Mouse (Mus musculus): ENCODE results near the gene BC048562.

The BC048562 gene

DNA sequence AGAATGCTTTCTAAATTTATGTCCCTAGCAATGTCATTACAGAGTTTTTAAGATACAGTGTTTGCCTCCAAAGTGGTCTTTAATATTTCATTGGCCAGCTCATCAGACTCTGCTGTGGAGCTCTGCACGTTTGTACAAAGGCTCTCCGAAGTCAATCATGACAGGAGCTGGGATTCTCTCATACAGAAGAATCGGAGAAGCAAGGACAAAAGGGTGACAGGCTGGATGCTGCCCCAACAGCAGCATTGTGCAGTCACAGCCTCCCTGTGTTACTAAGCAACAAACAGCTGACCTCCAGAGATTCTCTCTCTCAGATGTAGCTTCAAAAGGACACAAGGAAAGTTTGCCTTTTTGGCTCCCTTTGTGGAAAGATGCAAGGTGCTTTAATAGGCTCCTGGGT is at the start of gene BC048562:
Gene BC048562 (plus strand): TSS at position 301 of the 400 bp plus-strand sequence.
- DNase-seq, result no peak

DNA sequence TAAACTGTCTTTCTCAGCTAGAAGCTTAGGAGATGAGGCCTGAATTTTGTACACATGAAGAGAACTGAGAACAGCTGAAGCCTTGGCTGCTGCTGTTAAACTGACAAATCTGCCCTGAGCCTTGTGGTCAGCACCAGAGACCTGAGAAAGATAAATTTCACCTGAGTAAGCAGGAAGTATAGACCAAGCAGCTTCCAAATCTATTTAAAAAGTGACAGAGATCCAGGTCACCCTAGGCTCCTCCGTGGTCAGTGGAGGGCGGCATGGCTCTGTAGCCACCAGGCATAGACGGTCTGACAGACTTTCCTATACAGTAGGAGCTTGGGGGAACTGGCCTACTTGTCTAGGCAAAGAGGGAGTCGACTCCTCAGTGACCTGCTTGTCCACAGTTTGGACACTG is 49.5 kb upstream of the BC048562 start:
- DNase-seq, result no peak

DNA sequence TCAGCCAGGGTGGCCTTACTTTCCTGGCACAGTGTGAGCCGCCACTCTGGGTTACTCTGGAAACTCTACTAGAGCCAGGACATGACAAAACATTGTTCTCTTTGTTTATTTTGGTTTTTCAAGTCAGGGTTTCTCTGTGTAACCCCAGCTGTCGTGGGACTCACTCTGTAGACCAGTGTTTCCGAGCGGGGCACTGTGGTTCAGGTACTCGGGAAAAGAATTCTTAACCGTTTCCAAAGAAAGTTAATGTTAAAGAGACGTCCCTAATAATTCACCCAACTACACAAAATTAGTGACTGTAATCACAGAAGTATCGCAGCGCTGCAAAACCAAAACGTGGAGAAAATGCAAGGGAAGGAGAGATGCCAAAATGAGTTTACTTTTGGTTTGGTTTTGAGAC is 47.7 kb upstream of the BC048562 start:
- no peak for DNase-seq

DNA sequence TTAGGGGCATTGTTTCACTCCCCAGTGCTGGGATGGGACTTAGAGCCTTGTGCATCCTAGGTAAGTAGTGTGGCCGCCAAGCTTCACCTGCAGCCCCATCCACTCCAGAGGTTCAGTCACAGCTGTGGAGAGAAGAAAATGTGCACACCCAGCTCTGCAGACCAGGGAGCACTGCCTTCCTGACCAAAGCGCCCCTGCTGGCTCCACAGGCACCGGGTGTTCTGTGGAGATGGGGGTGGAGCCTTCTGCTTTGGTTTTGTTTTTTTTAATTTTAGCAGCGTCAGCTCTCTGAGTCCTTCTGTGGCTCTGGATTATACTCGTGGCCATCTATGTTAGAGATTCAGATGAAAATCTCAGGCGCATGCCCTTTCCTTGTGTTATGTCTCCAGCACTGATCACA is 47.1 kb upstream of the BC048562 start:
- DNase-seq, result peak; percentile 32 to 56

DNA sequence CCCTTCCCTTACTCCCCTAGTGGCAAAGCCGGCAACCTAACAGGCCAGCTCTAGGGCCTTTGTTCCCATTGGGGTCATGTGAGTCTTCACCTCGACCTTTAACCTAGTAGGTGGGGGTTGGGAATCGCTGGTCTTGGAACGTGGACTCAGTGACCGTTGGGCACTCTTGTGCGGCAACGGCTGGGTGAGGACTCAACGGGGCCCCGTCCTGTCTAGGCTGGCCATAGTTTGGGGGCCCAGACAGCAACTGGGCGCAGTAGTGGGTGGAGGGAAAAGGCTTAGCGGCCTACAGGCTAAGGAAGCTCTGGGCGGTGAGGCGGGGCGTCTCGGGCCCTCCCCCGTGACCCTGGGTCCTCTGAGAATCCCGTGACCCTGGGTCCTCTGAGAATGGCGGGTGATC is 43.6 kb upstream of the BC048562 start, which contains the start of gene 1700102P08Rik:
Gene 1700102P08Rik (plus strand): TSS at position 130 of the 400 bp plus-strand sequence.
- peak; percentile 73 to 85 for DNase-seq

DNA sequence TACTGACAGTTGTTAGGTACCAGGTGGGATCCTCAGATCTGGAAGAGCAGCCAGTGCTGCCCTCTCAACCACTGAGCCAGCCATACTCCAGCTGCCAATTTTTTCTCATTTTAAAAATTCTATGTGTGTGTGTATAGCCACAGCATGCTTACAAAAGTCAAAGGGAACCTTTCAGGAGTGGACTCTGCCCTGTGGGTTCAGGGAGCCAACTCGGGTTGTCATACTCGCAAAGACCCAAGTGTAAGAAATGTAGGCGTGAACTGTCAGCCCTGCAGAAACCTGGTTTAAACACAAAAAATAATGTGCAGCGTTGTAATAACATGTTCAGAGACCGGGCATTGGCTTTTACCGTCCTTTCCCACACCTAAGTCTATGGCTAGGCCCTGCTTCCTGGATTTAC is 42.1 kb upstream of the BC048562 start:
- DNase-seq, result peak; percentile 35 to 65

DNA sequence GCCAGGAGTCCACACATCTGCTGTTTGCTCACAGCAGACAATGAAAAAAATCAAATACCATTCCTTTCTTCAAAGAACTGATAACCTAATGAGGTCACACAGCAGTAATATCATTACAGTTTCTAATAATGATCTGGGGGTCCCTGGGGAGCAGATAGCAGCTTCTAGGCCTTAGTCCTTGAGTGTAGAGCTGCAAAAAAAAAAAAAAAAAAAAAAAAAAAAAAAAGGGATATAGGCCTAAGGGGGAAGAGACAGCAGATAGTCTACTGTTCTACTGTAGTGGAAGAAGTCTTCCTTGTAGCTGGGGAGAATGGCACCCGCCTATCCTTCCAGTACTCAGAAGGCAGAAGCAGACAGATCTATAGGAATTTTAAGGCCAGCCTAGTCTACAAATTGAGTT is 40.9 kb upstream of the BC048562 start:
- no peak for DNase-seq

DNA sequence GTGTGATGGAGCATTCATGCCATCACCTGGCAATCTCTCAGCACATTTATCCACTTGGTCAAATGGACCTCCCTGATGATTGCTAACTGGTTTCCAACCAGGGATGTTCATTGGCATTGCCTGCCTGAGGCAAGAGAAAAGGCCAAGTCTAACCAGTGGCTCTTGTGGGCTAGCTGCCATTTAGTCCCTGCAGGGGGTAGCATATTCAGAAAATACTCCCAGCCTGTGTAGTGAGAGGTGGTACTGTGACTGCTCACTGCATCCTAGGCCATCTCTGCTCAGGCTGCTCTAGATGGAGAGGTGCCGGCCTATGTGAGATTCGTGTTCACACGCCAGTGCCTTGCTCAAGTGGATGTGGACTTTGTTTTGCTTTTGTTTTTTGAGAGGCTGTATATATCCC is 38.0 kb upstream of the BC048562 start:
- no peak for DNase-seq

DNA sequence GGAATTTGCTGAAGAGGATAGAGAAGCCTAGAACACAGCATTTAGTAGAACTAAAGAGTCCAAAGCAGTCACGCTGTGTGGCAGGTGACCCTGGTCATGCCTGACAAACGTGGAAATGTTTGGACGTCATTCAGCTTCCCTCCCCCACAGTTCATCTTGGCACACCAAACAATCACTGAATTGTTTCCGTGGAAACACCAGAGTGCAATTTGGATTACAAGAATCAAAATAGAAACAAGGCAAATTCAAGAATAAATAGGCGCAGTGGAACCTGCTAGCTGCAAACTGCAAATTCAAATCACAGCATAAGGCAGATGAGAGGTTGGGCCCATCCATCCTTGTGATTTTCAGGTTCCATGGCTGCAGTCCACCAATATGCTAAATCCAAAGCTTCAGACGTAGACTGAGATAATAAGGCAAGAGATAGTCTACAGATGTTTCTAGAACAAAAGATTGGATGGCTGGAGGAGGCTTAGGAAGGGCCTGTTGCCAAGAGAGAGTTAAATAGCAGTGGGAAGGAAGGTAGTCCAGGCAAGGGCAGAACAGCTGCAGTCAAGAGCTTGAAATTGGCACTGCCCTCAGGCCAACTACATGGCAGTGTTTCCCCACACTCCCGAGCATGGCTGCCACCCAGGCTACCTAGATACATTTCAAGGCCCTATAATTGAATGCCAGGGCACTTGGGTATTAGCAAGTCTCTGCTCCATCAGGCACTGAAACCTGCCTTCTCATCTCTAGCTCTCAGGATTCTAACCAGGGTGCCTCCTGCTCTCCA is 34.9 kb upstream of the BC048562 start:
- DNase-seq, result peak; percentile 44 to 77

DNA sequence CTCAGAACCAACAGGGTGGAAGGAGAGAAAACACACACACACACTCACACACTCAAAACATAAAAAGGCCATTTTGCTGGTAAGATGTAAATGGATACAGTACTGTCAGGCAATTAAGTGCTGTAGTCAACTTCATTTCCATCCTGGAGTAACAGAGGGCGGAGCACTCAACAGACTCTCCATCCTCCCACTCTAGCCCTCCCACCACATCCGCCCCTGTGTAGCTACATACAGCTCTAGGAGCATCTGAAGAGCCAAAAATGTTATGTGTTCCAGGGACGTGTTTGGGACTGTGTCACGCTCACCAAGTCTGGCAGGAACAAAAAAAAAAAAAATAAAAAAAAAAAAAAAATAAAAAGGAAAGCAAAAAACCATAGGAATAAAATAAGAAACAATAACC is 33.2 kb upstream of the BC048562 start:
- DNase-seq, result no peak

DNA sequence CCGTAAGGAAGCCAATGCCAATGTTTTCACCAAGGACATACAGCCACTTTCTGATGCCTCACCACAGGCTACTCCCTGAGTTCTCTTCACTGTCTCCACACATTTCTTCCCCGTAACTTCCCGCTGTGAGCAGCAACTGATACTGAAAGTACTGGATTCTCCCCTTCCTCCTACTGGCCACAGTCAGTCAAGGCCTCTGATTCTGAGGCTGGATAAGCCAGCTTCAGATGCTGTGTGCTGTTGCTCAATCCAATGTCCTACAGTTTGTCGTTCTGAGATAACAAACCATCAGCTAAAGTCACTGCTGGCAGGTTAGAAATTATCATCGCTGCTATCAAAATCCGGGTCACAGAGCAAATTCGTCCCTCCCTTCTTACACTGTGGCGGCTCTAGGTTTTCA is 31.8 kb upstream of the BC048562 start:
- DNase-seq, result no peak

DNA sequence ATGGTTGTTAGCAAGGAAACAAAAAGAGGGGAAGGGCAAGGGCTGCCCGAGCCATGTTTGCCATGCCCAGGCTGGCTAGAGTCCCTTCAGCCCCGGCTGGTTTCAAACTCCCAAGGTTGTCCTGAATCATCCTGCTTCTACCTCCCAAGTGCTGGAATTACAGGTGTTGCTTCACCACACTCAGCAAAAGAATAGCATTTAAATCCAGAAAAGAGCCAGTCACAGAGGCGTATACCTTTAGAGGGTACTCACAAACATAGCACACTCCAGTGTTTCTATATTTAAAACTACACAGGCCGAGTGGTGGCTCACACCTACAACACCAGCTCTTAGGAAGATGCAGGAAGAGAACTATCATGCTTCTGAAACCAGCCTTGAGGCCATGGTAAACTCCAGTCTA is 26.7 kb upstream of the BC048562 start:
- no peak for DNase-seq

DNA sequence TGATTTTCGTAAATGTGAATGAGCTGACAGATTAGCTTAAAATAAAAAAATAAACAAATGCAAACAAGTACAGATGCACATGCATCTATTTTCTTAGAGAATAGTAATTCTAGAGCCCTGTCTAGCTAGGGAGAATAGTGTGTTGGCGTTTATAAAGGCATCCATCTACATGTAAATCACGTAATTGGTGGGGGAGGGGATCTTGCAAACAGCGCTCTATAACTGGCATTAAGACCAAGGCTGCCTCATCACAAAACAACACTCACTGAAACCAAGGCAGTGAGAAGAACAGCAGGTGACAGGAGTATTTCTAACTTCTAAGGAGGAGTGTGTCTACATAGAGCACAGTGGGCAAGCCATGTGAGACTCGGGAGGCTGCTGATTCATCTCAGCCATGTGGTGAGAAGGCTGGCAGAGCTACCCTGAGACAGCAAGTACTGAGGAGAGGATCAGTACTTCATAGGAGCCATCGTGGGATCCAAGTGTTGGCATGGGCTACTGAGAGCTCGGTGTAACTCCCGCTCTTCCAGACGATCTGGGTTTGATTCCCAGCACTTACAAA is 24.8 kb upstream of the BC048562 start:
- no peak for DNase-seq

DNA sequence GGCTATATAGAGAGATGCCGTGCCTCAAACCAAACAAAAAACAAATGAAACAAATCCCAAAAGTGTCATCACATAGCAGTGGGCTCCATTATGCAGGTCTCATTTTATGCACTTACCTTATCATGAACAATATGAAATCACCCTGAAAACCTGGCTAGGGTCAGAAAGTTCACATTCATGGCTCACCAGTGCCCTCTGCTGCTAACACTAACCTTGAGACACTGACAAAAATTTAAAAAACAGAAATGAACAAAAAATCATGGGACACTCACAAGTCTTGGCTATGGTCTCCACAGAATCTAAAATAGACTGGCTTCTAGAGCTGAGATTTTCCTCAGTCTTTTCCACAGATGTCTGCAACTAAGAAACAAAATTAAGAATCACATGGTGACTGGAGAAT is 24.1 kb upstream of the BC048562 start:
- peak in 1 of 2 experiments; percentile 64 for DNase-seq

DNA sequence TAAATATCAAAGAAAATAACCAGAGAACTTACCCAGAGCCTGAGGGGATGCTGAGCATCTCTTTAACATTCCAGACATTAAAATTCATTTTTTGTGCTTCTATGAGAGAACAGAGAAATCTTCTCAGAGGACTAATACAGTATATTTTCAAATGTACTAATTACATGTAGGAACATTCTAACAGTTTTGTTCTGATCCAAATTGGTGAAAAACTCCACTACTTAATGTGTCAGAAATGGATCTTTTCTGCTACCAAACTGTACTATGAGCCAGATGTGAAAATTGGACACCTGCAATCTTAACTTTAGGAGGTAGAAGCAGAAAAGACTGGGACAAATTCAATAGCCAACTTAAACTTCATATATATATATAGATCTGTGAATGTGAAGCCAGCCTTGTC is 7.9 kb upstream of the BC048562 start, which contains the start of gene Ccdc36:
Gene Ccdc36 (minus strand): TSS at position 101 of the 400 bp plus-strand sequence.
- DNase-seq, result no peak

DNA sequence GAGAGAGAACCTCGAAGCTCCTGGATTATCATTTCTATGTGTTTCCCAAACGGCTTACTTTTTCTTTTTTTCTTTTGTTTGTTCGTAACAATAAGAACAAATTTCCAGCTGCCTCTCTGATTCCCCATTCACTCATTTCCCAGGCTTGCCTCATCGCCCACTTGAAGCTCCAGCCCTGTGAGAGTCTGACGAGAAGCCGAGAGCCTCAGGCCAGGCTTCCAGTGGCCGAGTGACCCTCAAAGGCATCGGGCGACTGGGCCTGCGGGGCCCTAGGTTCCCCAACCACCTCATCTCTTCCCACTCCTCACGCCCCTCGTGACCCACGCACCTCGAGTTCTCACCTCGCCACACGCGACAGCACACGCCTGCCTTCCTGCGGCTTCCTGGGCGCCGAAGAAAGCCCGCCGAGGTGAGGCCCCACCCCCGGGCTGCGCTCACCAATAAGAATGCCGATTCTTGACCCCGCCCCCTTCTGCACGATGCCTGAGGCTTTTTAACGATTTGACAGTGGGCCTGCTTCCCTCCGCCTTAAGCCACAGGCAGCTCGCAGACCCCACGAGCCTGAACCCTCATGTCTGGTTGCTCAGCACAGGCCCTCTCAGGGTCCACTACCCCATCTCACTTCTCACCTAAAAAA is 4.7 kb upstream of the BC048562 start:
- peak; percentile 30 to 41 for DNase-seq

DNA sequence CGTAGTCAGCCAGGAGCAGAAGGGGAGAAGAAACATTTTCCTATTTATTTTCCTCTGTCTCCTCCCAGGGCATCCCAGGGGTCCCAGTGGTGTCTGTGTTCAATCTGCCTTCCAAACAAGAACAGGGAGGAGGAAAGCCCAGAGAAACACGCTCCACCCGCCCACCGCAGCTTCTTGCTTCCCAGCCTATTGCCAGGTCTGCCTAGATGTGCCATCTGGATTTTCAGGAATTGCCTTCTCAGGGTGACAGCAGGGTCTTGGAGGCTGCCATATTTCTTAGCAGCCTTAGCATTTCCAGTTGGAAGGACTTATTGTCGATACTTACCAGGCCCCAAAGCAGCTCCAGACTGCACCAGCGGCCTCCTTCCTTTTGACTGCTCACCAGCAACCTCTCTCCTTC is 2.9 kb downstream of the BC048562 start:
- DNase-seq, result no peak

DNA sequence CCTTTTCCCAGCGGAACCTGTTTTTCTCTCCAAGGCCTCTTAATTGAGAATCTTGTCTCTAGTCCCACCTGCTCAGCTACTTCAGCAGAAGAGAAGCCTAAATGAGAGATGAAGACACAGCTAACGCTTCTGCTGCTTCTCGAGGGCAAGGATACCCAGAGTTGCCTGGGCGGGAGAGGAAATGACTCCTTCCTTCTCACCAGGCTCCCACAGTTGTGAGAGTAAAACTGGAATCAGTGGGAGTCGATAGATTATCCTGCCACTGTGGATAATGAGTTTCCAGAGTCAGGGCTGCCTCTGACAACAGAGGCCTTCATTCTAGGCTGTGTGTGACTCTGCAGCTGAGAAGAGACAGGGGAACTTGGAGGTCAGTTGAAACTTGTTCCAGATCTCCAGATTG is 4.2 kb downstream of the BC048562 start:
- no peak for DNase-seq

DNA sequence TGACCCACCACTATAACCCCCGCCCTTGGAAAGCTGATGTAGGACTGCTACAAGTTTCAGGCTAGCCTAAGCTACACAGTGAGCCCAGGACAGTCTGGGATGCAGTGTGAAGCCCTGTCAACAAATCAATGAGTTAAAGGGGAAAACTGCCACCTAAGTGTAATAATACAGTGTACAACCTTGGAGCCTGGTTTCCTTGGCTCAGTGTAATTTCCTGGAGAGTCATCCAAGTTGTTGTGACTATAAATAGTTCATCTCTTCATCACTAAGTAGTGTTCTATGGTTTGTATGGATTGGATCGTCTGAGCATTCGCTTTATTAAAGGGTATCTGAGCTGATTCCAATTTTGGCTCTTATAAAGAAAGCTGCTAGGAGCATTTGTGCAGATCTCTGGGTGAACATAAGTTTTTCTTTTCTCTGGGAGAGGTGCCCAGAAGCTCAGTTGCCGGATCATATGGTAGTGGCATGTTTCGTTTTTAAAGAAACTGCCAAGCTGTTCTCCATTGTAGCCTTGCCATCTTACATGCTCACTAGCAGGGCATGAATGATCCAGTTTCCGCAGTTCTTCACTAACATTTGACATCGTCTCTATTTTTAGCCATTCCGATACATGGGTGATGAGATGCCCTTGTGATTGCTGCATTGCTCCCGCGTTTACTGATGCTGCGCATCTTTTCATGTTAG is 5.1 kb downstream of the BC048562 start:
- no peak for DNase-seq

DNA sequence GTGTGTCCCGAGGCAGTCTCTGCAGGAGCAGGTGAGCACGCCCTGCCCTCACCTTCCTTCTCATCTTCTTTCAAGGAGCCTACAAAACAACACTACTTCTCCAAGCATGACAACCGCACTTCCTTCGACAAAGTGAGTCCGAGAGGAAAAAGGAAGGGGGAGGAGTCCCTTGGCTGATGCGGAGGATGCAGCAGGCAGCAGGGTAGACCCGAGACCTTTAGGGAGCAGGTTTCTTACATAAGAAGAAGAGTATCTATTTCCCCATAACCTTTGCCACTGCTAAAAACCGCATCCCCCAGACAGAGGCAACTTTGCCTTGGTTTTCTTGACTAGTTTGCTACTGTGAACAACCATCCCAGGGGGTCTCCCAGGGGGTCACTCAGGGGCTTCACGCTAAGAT is 8.8 kb downstream of the BC048562 start:
- no peak for DNase-seq

DNA sequence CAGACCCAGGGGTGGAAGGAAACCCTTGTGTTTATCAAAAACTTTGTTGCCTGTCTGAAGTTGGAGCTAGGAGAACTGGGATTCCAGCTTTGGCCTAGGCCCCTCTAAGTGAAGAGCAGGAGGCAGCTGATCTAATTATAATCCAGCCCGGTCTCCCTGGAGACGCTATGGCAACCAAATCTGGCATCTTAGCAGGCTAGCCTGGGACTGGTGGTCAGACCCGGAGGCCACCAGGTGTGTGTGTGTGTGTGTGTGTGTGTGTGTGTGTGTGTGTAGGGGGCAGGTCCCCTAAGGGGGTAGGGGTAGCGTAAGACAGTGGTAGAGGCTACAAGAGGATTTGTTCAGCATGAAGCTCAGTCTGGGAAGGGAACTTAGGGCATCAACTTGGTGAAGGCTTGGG is 13.6 kb downstream of the BC048562 start:
- peak in 1 of 2 experiments; percentile 21 for DNase-seq

DNA sequence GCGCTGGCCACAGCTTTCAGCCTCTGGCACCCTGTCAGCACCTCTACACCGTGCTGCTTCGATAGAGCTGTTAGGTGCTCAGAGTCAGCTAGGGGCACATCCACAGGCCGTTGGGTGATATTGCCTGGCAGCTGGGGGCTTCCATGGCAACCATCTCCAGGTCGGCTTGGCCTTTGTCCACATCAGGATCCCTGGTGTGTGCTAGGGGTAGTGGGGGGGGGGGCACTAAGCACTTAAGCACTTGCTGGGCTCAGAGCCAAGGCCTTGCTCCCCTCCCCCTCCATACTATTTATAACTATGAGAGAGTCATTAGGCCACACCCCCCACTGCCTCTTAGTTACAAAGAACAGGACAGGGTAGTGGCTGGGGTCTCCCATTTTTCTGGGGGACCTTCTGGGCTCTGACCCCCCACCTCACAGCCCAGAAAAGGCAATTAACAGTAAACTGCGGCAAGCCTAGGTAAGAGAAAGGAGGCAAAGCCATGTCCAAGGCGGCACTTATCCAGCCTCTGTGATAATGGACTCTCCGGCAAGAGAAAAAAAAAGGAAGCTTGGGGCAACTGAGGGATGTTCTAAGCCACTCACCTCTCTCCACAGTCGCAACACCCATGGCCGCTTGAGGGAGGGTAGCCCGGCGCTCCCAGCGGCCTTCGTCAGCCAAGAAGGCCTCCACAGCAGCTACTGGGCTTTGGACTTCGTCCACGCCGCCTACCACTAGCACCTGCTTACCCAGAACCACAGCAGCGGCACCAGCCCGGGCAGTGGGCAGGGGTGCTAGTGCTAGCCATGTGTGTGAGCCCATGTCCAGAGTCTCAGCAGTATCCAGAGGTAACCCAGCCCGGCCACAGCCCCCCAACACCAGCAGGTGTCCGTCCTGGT is 14.2 kb downstream of the BC048562 start:
- DNase-seq, result peak; percentile 44 to 71

DNA sequence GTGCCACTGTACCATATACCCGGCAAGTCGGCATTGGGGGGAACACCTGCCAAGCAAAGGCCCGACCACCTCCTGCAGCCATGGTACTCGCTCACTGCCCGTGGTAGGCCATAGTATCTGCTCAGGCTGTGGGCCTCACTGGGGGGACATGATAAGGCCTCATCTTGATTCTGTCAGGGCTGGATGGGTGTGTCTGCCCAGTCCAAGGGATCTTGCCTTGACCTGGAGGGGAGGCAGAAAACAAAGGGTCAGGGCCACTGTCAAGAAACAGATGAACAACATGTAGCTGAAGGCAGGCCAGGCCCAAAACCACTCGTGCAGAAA is 14.8 kb downstream of the BC048562 start:
- no peak for DNase-seq
